Mouse (Mus musculus): Measurements from ENCODE around the gene Bag3.
A peak's percentile ranks its signal among the peaks of the same experiment; 100 is the strongest.

- no peak for TF ChIP-seq CTCF (IDR thresholded peaks at IDR 0.05)
- TF ChIP-seq EP300 (IDR thresholded peaks at IDR 0.05; ENCODE audit: insufficient read depth, low read depth, low read length), result peak; percentile 95
Measured at GRCm38 (mm10) chr7:128541186-128541585, 17.8 kb downstream of the Bag3 start.
